Mouse (Mus musculus) olfactory bulb, adult 2 months (tissue): ENCODE measurements around the gene Tmem190.

Experiments
- CTCF ChIP-seq: fragments of 200-500 bp; IDR thresholded peaks from 2 replicates; pipeline ENCODE4 v1.5.1; 2012; ENCODE audit warnings: low read depth, mild to moderate bottlenecking, low read length, moderate library complexity; ENCODE audit not compliant: insufficient read depth
- POLR2A ChIP-seq: fragments of 200-500 bp; IDR thresholded peaks from 2 replicates; pipeline ENCODE4 v1.6.1; 2012; ENCODE audit warnings: mild to moderate bottlenecking, low read depth, low read length, moderate library complexity; ENCODE audit not compliant: insufficient read depth

GRCm38 (mm10) chr7:4742482-4742819 lies 40.3 kb upstream of the Tmem190 start:
- no peak for TF ChIP-seq POLR2A
- no peak for TF ChIP-seq CTCF
